26 mouse cellular contexts compared by ENCODE assay signal in genomic region chr17:59024502-59024901, GRCm38 (mm10). TPM values are rescaled to one million over a fixed set of nuclear protein-coding genes. Genes with fewer than 3 reads are reported as not detected.
DNase-seq lines count a peak whose midpoint lies in the region; ATAC-seq lines count a peak whose summit lies in the region.
"Had no signal": no experiment of that assay in that cellular context is flagged by ENCODE, and none has a peak within 500 bp of the region (broad histone marks: within the 10 kb centered on the region; RNA-seq: fewer than 3 reads in every experiment).

No protein-coding gene starts in this region.

- no peaks in the 10 kb centered on the region for H3K9me3 ChIP-seq in forebrain, embryonic 13.5 days (replicated peaks)
- H3K9me3 ChIP-seq in forebrain, embryonic 11.5 days (ENCODE audit: control insufficient read depth, low read length): no peaks in the 10 kb centered on the region
- H3K9me3 ChIP-seq: embryonic facial prominence, embryonic 13.5 days; hindbrain, embryonic 15.5 days; liver, embryonic 13.5 days; midbrain, embryonic 12.5 days had no signal

- no peaks in the 10 kb centered on the region for H3K27me3 ChIP-seq in forebrain, embryonic 13.5 days
- H3K27me3 ChIP-seq in forebrain, embryonic 11.5 days (ENCODE audit: control insufficient read depth, insufficient read depth, low read length): no peaks in the 10 kb centered on the region
- H3K27me3 ChIP-seq: hindbrain, embryonic 15.5 days; liver, embryonic 13.5 days; midbrain, embryonic 12.5 days had no signal

- ATAC-seq in forebrain, embryonic 13.5 days: 0 out of 2 replicates have a peak, but pooled peaks have one; percentile 22
- ATAC-seq in forebrain, embryonic 11.5 days (replicated peaks; ENCODE audit: low FRiP score): no peak
- ATAC-seq in cerebellum, adult (ENCODE audit: insufficient number of reproducible peaks, low FRiP score, low TSS enrichment): no peak
- ATAC-seq: CD4-positive, CD25-positive, alpha-beta regulatory T cell, adult 4 months had no signal

- no peaks in the 10 kb centered on the region for H3K36me3 ChIP-seq in forebrain, embryonic 13.5 days (ENCODE audit: poor library complexity, severe bottlenecking)
- H3K36me3 ChIP-seq in forebrain, embryonic 11.5 days (ENCODE audit: control insufficient read depth, insufficient read depth, low read length): no peaks in the 10 kb centered on the region
- H3K36me3 ChIP-seq: embryonic facial prominence, embryonic 13.5 days; hindbrain, embryonic 15.5 days; liver, embryonic 13.5 days; midbrain, embryonic 12.5 days had no signal

- H3K4me1 ChIP-seq in forebrain, embryonic 13.5 days: peaks cover 15% of the 10 kb centered on the region
- peaks cover 7% of the 10 kb centered on the region; the same call in 1 of the 2 replicates for H3K4me1 ChIP-seq in forebrain, embryonic 11.5 days (replicated peaks; ENCODE audit: control insufficient read depth, insufficient read depth, low read length)
- H3K4me1 ChIP-seq: embryonic facial prominence, embryonic 13.5 days; hindbrain, embryonic 15.5 days; liver, embryonic 13.5 days had no signal

- H3K27ac ChIP-seq in forebrain, embryonic 13.5 days: no peak overlapping the region
- H3K27ac ChIP-seq in forebrain, embryonic 11.5 days (ENCODE audit: low read depth, low read length): no peak overlapping the region; the same call in 1 of the 2 replicates
- H3K27ac ChIP-seq: embryonic facial prominence, embryonic 13.5 days; hindbrain, embryonic 15.5 days; left cerebral cortex, adult 2 months; liver, embryonic 13.5 days; midbrain, embryonic 12.5 days had no signal

- WGBS in forebrain, embryonic 13.5 days: 9% methylated on average over 6 of the region's 6 CpGs
- 18% methylated on average over 6 of the region's 6 CpGs for WGBS in forebrain, embryonic 11.5 days

- peak; percentile 17 for DNase-seq in adrenal gland, postnatal 10 days
- DNase-seq in adrenal gland, postnatal 25 days: no peak
- DNase-seq in forebrain, embryonic 11.5 days (ENCODE audit: low spot score): no peak
- DNase-seq in adrenal gland, postnatal 36 days: peak; percentile 21 to 32
- DNase-seq in forelimb bud, embryonic 11.5 days (ENCODE audit: low read depth, low spot score): peak; percentile 13
- DNase-seq: cerebellum, adult 2 months; cerebellum, postnatal 36 days; gastrocnemius, postnatal 14 days; heart, adult 11 months; liver, embryonic 13.5 days; lung, adult 2 months; lung, postnatal 14 days; right cerebral cortex, postnatal 25 days; spleen, adult 18-20 months; thymus, postnatal 14 days had no signal

- no peak overlapping the region for H3K9ac ChIP-seq in forebrain, embryonic 13.5 days
- no peak overlapping the region for H3K9ac ChIP-seq in forebrain, embryonic 11.5 days (ENCODE audit: low read length)
- H3K9ac ChIP-seq: embryonic facial prominence, embryonic 13.5 days; hindbrain, embryonic 15.5 days; liver, embryonic 13.5 days; midbrain, embryonic 12.5 days had no signal

- no peak overlapping the region for H3K4me3 ChIP-seq in forebrain, embryonic 13.5 days
- no peak overlapping the region for H3K4me3 ChIP-seq in forebrain, embryonic 11.5 days (ENCODE audit: low read depth, low read length)
- H3K4me3 ChIP-seq: embryonic facial prominence, embryonic 13.5 days; erythroblast, embryonic 14.5 days; hindbrain, embryonic 15.5 days; left cerebral cortex, adult 2 months; liver, embryonic 13.5 days; midbrain, embryonic 12.5 days had no signal

- H3K4me2 ChIP-seq in forebrain, embryonic 13.5 days: no peak overlapping the region
- H3K4me2 ChIP-seq in forebrain, embryonic 11.5 days (ENCODE audit: low read depth, low read length, severe bottlenecking): no peak overlapping the region
- H3K4me2 ChIP-seq: embryonic facial prominence, embryonic 13.5 days; heart, embryonic 11.5 days; hindbrain, embryonic 15.5 days; liver, embryonic 13.5 days; midbrain, embryonic 12.5 days had no signal

RNA-seq across cellular contexts. Expression of gene Nudt12, which starts 11.3 kb away (rescaled TPM):
- 10 to 100 TPM; 41.3 to 44.5 TPM for total RNA-seq in adrenal gland, postnatal 10 days (2021)
- total RNA-seq in adrenal gland, postnatal 25 days (2021): 60.6 and 77.8 TPM in 2 replicates
- polyA plus RNA-seq in forebrain, embryonic 13.5 days (2015; fragmentation: Nextera tagmentation; extraction: Ambion mirVana): 4.5 and 4.9 TPM in 2 replicates
- polyA plus RNA-seq in forebrain, embryonic 11.5 days (2014; fragmentation: Nextera tagmentation; extraction: Ambion mirVana): 8.3 and 9.7 TPM in 2 replicates
- 10 to 100 TPM; 48.9 to 70.0 TPM for total RNA-seq in adrenal gland, postnatal 36 days (2021)

RNA-seq across cellular contexts. Expression of gene Pdzph1, which starts 33.3 kb away (rescaled TPM):
- total RNA-seq in adrenal gland, postnatal 10 days (2021): under 1 TPM; 0.33 to 0.58 TPM
- total RNA-seq in adrenal gland, postnatal 25 days (2021): not detected in 2 replicates
- polyA plus RNA-seq in forebrain, embryonic 13.5 days (2015; fragmentation: Nextera tagmentation; extraction: Ambion mirVana): 13.1 and 13.4 TPM in 2 replicates
- 22.8 and 27.2 TPM in 2 replicates for polyA plus RNA-seq in forebrain, embryonic 11.5 days (2014; fragmentation: Nextera tagmentation; extraction: Ambion mirVana)
- total RNA-seq in adrenal gland, postnatal 36 days (2021): 1 to 10 TPM in 1 of 2 experiments, not detected in 1; 2.2 TPM
- total RNA-seq: gastrocnemius, postnatal 14 days; hematopoietic stem cell, adult 5-6 weeks had no signal
- polyA plus RNA-seq: CD4-positive, CD25-positive, alpha-beta regulatory T cell, adult 4 months; embryonic facial prominence, embryonic 13.5 days; erythroblast, embryonic 14.5 days; heart, embryonic 11.5 days; heart, postnatal 0 days; lung, adult 2 months had no signal

Comparison
In these comparisons a context has a peak if more than half of its experiments do, and no peak if none do; other contexts are left out.
1. DNase-seq: peak in adrenal gland, postnatal 10 days (single experiment), adrenal gland, postnatal 36 days (2 of 2) and forelimb bud, embryonic 11.5 days (single experiment); none in adrenal gland, postnatal 25 days (single experiment) and forebrain, embryonic 11.5 days (single experiment).